Mouse (Mus musculus) hindbrain, embryonic 15.5 days (tissue): ENCODE data around the gene Olfr830. TPM values are rescaled to one million over a fixed set of nuclear protein-coding genes. Genes with fewer than 3 reads are reported as not detected.
"Not testable (repeated sequence)": the region's sequence is repeated elsewhere in the genome, so short reads cannot be mapped to it uniquely, and the experiment has no call there.

ENCODE experiments used
- ATAC-seq: fragments of 200-750 bp; cut with Nextera tagmentation; 2 replicates; pipeline ENCODE4 v1.8.0; 2017; ENCODE audit warnings: low read depth, moderate number of reproducible peaks, moderate TSS enrichment; ENCODE audit not compliant: low FRiP score
- H3K27ac ChIP-seq: fragments of 300-500 bp; sonication (generic); replicated peaks from 2 replicates; pipeline ENCODE4 v1.5.1; 2015; ENCODE audit warnings: mild to moderate bottlenecking, inconsistent platforms
- H3K27me3 ChIP-seq: fragments of 300-500 bp; sonication (generic); 2 replicates; pipeline ENCODE4 v1.6.1; 2015; ENCODE audit warnings: control low read depth, inconsistent platforms
- H3K36me3 ChIP-seq: fragments of 300-500 bp; sonication (generic); 2 replicates; pipeline ENCODE4 v1.6.1; 2015; ENCODE audit warnings: control low read depth, inconsistent platforms
- H3K4me1 ChIP-seq: fragments of 300-500 bp; sonication (generic); replicated peaks from 2 replicates; pipeline ENCODE4 v1.6.1; 2015; ENCODE audit warnings: control low read depth, inconsistent platforms
- H3K4me2 ChIP-seq: fragments of 300-500 bp; sonication (generic); 2 replicates; pipeline ENCODE4 v1.6.1; 2015; ENCODE audit warnings: moderate library complexity, mild to moderate bottlenecking, inconsistent platforms
- H3K4me3 ChIP-seq: fragments of 300-500 bp; sonication (generic); 2 replicates; pipeline ENCODE4 v1.5.1; 2015; ENCODE audit warnings: mild to moderate bottlenecking, inconsistent platforms
- H3K9ac ChIP-seq: fragments of 300-500 bp; sonication (generic); 2 replicates; pipeline ENCODE4 v1.6.1; 2015; ENCODE audit warnings: inconsistent platforms
- H3K9me3 ChIP-seq: fragments of 300-500 bp; sonication (generic); 2 replicates; pipeline ENCODE4 v1.6.1; 2016; ENCODE audit warnings: control low read depth, inconsistent platforms
- WGBS: fragments of 180-500 bp; shearing (Covaris S2); methylation state at CpG from one replicate; pipeline ENCODE4 v1.1.7; 2015; 5-methylcytosine and 5-hydroxymethylcytosine counted together
- polyA plus RNA-seq: library from polyadenylated mRNA; unstranded; fragments of >200 nt; fragmentation: Nextera tagmentation; extraction: Ambion mirVana; gene quantifications from 2 replicates; pipeline ENCODE4 v1.2.1, GENCODE M21; 2015

Gene Olfr830
- not detected in 2 replicates for polyA plus RNA-seq

- no peaks in the 10 kb centered on the region for H3K36me3 ChIP-seq
- no peak within 1 kb of the TSS for H3K4me2 ChIP-seq
- H3K27ac ChIP-seq, result no peak within 1 kb of the TSS
- no peak for ATAC-seq
- no peak within 1 kb of the TSS for H3K4me3 ChIP-seq
- no peaks in the 10 kb centered on the region for H3K9me3 ChIP-seq
- no peak within 1 kb of the TSS for H3K9ac ChIP-seq
- no peaks in the 10 kb centered on the region for H3K4me1 ChIP-seq
- no peaks in the 10 kb centered on the region for H3K27me3 ChIP-seq
Observed at GRCm38 (mm10) chr9:18874393-18874792, at the start of gene Olfr830. TSS of gene Olfr830 (plus strand) at chr9:18874693.

DNA sequence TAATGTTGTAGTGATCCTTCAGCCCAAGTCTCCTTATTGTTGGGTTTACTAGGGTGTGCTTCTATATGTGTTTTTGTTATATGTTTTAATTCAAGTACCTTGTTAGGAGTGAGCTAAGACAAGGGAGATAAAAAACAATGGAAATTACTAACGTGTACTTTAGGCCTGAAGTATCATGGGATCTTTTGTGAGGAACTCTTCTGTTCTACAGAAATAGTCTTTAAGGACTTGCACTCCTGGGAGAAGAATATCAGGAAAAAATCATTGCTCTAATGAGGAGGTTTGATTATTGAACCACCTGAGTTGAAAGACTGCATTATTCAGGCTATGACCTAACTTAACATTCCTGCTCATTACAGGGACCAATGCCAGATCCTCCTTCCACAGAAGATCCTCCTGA lies 19.9 kb upstream of the Olfr830 start, which contains the start of gene Olfr829:
Gene Olfr829, plus strand, starts transcription at position 301 of the 400 bp plus-strand sequence.
- no peaks in the 10 kb centered on the region for H3K27me3 ChIP-seq
- no peaks in the 10 kb centered on the region for H3K36me3 ChIP-seq
- no peak within 1 kb of the TSS for H3K4me3 ChIP-seq
- WGBS, result 74% methylated on average over 1 of the region's 1 CpGs
- no peaks in the 10 kb centered on the region for H3K4me1 ChIP-seq
- H3K4me2 ChIP-seq, result no peak within 1 kb of the TSS
- ATAC-seq, result no peak
- H3K27ac ChIP-seq, result no peak within 1 kb of the TSS
- no peaks in the 10 kb centered on the region for H3K9me3 ChIP-seq
- H3K9ac ChIP-seq, result no peak within 1 kb of the TSS

DNA sequence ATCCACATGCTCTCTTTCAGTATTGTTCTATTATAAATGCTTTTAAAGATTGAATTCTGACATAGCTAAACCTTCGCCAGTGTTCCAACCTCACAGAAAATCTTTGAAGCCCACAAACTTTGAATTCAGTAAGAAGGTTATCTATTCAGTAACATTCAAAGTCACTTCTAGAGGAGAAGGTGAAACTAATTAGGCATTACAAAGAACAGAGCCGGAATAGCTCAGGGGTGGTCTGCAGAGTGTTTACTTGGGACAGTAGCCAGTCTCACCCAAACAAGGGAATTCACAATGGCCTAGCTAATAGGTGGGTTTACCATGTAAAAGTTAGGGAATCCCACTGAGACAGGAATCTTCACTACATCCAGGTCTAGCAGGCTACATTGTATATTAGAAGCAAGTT lies 33.2 kb downstream of the Olfr830 start:
- H3K4me3 ChIP-seq, H3K4me2 ChIP-seq, H3K27ac ChIP-seq, H3K27me3 ChIP-seq, H3K4me1 ChIP-seq, H3K9ac ChIP-seq, H3K36me3 ChIP-seq, ATAC-seq, H3K9me3 ChIP-seq: not testable (repeated sequence)
- WGBS, result 67% methylated on average over 2 of the region's 2 CpGs

DNA sequence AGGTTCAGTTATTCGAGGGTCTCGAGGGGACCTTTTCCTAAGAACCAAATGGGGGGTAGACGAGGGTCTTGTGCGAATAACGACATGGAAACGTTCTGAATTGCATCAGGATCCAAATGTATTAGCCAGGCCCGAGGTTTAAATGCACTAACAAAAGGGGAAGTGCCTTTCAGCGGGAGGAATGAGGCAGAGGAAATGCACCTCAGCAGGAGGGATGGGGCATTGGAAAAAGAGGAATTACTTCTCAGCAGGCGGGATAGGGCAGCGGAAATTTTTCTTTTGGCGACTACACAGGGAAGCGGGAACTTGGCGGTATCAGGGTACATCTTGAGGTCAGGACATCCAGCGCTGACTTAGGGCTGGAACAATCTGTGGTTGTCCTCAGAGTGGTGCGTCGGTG lies 53.4 kb downstream of the Olfr830 start:
- H3K27ac ChIP-seq, H3K4me3 ChIP-seq, H3K9ac ChIP-seq, H3K4me1 ChIP-seq, H3K36me3 ChIP-seq, H3K4me2 ChIP-seq, H3K27me3 ChIP-seq, ATAC-seq, H3K9me3 ChIP-seq: not testable (repeated sequence)
- 85% methylated on average over 16 of the region's 16 CpGs for WGBS

Other genes starting within 250 kb of the Olfr830 start
- not detected in 2 replicates for gene Muc16, start 200.2 kb upstream of the Olfr830 start, polyA plus RNA-seq
- not detected in 2 replicates for gene Olfr24, start 110.7 kb upstream of the Olfr830 start, polyA plus RNA-seq
- gene Olfr828, start 55.2 kb upstream of the Olfr830 start, polyA plus RNA-seq, result not detected in 2 replicates
- gene Olfr829, start 19.8 kb upstream of the Olfr830 start, polyA plus RNA-seq, result 0.10 TPM in 1 of 2 replicates, not detected in the other
- gene Olfr832, start 62.4 kb downstream of the Olfr830 start, polyA plus RNA-seq, result not detected in 2 replicates
- gene Olfr834, start 113.3 kb downstream of the Olfr830 start, polyA plus RNA-seq, result not detected in 2 replicates
- gene Olfr835, start 158.0 kb downstream of the Olfr830 start, polyA plus RNA-seq, result not detected in 2 replicates
- gene Olfr836, start 245.7 kb downstream of the Olfr830 start, polyA plus RNA-seq, result not detected in 2 replicates